Mouse (Mus musculus): ENCODE data around the gene Ncor2.

Ncor2 gene

DNA sequence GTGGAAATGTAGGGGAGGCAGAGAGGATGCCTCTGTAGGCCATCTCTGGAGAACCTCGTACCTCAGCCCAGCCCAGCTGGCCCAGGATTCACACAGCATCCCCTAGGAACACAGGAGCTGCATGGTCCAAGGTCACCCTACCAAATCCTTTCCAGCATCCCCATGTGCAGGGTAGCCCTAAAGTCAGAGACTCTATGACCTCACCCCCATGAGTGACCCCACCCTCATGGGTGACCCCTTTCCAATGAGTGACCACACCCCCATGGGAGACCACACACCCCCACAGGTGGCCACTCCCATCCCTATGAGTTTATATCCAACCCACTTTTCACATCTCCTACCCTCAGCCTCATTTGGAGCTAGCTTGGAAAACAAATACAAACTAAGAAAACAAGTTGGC, 51.1 kb downstream of the Ncor2 start:
- no peak for DNase-seq (ENCODE audit: low spot score in 2 of 2)

DNA sequence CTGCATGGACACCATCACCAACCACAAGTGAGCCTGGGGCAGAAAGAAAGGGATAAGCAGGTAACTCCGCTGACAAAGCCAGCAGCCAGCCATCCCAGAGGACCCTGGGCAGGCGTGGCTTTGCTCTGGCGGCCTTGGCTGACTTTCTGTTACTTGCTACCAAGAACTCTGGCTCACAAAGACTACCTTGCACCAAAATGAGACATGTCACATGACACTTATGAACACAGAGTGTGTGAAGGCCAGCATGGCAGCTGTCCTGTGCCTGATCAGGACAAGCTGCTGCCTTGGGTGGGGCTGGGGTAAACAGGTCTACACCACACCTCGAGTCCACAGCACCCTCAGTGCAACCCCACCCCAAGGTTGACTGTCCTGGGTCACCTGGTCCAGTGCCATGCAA, 51.6 kb downstream of the Ncor2 start:
- no peak for DNase-seq (ENCODE audit: low spot score in 2 of 2)

DNA sequence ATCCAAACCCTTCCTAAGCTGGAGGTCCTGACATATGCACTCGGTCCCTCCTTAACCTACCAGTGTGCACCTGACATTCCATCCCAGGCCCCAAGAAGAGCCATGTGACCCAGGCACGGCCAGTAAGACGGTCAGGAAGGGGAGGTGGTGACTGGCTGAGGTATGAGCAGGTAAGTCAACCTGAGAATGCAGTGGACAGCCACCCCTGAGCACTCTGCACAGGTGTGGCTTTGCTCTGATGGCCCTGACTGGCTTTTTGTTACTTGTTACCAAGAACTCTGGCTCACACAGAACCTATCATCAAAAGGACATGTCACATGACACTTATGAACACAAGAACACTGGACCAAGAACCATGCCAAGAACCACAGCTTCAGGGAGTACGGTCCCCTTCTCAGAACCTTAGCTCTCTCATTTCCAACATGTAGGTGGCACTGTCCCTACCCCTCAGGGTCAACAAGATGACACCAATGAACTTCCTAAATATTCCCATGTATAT, 53.0 kb downstream of the Ncor2 start:
- DNase-seq (ENCODE audit: low spot score in 2 of 2): no peak

DNA sequence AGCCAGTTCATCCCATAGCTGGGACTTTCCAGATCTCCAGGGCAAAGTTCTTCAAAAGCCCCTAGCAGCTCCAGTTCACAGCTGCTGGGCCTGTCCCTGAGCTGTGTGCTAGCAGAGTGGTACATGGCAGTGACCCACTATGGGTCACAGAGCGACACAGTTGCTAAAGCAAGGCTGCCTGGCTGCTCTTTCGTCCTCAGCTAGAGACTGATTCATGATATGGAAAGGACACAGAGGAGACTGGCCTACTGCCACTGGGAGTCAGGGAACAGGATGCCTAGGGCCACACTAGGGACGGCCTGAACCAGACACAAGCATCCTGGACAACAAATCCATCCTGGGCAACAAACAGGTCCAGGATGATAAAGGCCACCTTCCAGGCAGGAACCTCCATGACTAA, 53.8 kb downstream of the Ncor2 start:
- DNase-seq (ENCODE audit: low spot score in 2 of 2): no peak

DNA sequence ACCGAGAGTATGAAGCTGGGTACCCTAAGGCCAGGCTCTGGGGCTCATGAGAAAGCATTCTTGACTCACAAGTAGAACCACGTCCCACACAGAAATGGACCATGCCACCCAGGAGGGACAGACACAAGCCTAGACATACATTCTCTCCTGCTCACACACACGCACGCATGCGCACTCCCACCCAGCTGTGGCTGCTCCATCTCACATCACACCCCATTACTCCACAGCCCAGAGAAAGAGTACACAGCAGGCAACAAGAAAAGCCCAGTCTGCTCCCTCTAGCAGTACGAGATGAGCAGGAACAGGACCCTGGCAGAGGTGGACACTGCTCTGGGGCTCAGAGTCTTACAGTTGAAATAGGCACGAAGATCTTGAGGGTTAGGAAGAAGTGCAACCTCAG, 55.0 kb downstream of the Ncor2 start:
- no peak for DNase-seq (ENCODE audit: low spot score in 2 of 2)

DNA sequence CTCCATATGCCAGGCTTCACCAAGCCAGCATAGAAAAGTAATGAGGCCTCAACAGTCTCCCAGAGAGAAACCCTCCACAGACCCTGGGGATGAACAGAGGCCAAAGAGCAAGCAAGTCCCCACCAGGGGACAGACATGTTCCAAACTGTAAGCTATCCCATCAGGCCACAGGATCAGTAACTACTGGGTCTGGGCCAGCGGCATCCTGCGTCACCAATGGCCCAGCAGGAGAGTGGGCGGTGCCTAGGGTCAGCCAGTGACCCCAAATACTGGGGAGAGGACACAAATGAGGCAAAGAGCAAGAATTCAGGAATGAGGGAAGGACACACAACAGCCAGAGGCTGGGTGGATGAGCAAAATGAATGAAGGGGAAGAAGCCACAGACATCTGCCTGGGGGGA, 55.8 kb downstream of the Ncor2 start:
- DNase-seq (ENCODE audit: low spot score in 2 of 2): no peak

DNA sequence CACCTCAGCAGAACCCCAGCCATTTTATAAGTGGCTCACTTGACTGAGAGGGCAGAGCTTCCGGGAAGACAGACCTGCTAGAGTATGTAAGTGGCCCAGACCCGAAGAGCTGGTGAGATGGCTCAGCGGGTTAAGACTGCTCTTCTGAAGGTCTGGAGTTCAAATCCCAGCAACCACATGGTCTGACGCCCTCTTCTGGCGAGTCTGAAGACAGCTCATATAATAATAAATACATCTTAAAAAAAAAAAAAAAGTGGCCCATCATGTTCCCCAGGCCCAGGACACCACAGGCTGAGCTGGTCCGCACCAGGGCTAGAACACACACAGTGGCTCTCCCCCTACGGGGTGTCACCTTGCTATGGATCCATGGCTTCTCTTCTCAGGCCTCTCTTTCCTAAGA, 56.5 kb downstream of the Ncor2 start:
- no peak for DNase-seq (ENCODE audit: low spot score in 2 of 2)

DNA sequence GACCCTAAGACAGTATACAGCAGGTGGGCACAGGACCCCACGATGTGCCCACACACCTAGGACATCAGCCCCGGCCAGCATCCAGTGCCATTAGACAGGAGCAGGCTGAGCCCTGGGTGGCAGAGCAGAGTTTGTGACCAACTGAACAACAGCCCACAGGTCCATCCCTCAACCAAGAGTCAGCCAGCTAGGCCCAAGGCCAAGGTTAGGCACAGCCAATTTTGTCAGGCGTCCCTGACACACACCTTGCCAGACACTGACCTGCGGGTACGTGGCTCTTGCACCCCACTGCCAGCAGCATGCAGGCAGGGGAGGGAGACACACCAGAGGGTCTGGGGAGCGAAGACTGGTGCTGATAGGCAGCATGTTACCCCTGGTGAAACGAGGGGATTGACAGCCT, 57.0 kb downstream of the Ncor2 start:
- no peak for DNase-seq (ENCODE audit: low spot score in 2 of 2)

DNA sequence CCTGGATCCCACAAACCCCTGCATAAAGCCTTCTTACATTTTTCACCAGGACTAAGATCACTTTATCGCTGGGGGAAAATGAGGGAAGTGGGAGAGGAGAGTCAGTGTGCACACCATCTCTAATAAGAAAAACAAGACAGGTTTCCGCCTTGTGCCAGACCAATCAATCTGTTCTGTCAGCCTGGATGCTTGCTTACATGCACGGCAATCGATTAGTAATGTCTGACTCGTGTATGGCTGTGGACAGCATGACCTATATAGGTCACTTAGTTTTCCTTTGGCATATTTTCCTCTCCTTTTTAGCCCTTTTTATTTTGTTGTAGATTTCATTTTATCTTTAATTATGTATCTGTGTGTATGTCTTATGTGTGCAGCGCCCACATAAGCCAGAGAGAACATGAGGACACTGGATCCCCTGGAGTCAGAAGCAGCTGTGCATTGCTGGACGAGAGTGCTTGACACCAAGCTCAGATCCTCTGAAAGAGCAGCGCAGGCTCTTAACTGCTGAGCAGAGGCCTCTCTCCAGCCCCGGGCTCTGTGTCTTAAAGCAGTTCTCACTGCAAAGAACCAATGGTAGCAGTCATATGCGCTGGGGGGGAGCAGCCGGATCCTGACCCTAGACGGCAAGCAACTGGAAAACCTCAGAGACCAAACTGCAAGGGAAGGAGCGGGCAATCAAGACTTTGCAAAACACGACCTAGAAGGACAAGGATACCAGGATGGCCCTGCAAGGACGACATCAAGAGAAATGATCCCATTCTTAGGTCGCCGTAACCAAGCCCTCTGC, 58.3 kb downstream of the Ncor2 start:
- DNase-seq (ENCODE audit: low spot score in 2 of 2): no peak

DNA sequence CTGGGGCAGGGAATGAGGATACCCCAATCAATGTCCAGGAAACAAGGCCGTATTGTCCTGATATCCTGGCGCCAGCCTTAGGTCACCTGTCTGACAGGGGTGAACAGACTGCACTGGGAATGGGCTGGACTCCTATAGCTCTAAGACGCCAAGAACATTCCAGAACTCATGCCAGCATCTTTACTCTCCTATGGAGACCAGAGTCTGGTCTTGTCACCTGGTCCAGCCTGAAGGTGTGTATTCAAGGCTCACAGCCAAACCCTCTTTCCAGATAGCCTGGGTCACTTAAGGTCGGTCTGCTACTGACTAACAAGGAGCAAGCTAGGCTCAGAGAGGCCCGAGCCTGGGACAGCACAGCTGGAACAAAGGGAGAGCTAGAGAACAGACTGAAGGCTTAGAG, 61.8 kb downstream of the Ncor2 start:
- no peak for DNase-seq (ENCODE audit: low spot score in 2 of 2)

DNA sequence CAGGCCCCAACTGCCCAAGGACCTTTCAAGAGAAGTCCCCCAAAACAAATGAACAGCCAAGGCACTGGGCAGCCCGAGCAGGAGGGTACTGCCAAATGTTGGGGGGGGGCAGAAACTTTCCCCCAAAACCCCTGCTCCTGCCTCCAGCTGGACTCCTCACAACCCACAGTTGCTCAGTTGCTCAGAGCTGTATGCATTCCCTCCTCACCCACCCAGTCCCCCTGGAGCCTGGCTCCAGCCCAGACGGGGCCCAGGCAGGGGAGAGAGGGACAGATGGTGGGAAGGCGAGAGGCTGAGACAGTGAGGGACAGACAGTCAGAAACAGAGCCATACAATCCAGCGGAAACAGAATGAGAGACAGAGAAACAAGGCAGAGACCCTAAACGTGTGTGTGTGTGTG, 66.0 kb downstream of the Ncor2 start:
- no peak for DNase-seq (ENCODE audit: low spot score in 2 of 2)

DNA sequence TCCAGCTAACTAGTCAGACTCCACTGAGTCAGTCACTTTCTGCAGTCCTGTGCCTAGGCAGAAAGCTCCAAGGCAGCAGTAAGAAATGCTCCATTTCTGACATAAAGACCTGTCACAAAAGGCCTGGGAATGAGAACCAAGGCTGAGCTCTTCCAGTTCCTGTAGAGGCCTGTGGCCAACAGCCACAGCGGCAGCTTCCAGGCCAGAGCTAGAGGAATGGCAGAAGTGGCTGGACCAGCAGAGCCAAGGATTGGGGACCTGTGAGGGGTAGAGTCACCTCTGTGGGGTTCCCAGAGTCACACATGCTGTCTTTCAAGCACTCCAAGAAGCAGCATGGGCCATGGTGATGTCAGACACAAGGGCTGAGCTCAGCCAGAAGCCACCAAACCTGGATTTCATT, 66.4 kb downstream of the Ncor2 start:
- DNase-seq (ENCODE audit: low spot score in 2 of 2): no peak

DNA sequence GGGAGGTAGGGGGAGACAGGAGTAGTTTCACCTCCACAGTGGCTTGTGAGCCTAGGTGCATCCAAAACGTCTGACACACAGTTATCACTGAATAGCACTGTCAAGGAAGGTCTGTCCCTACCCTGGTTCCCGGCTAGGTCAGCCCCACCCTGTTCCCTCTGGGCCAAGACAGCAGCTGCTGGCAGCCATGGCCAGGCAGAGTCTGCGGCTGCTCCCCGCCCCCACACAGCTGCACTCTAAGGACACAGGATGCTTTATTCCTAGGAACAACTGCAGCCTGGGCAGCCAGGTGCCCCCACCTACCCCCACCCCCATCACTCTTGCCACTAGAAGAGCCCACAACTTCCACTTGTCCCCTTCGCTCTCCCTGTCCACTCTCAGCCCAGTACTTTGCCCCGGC, 67.9 kb downstream of the Ncor2 start:
- DNase-seq (ENCODE audit: low spot score in 2 of 2): no peak

DNA sequence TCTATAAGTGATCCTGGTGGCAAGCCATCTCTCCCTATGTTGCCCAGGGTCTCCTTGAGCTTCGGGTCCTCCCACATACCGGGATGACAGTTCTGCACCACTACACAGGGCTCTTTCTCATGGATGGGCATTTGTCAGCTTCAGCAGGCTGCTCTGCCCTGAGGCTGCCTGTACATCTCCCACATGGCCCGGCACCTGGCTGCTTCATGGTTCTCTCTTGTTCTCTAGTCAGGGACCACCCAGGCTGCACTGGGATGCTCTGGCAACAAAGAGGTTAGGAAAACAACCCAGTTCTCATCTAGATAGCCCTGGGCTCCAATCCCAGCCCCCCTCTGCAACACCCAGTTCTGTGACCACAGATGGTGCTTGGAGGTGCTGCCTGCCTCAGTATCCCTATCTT, 68.3 kb downstream of the Ncor2 start:
- DNase-seq (ENCODE audit: low spot score in 2 of 2): no peak

DNA sequence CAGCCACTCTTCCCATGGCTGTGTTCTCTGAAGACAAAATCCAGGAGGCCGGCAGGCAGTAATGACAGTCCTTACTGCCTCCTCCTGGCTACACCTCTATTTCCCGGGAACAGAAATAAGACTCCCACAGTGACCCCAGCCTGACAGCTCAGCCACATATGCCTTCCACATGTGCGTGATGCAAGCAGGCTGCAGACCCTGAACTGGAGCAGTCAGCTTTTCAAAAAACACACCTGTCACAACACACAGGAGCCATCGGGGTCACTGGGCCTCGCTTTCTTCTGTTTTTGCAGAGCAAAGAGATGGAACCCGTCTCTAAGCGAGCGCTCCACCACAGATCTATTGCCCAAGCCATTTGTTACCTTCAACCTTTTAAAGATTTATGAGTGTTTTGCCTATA, 68.8 kb downstream of the Ncor2 start:
- no peak for DNase-seq (ENCODE audit: low spot score in 2 of 2)

DNA sequence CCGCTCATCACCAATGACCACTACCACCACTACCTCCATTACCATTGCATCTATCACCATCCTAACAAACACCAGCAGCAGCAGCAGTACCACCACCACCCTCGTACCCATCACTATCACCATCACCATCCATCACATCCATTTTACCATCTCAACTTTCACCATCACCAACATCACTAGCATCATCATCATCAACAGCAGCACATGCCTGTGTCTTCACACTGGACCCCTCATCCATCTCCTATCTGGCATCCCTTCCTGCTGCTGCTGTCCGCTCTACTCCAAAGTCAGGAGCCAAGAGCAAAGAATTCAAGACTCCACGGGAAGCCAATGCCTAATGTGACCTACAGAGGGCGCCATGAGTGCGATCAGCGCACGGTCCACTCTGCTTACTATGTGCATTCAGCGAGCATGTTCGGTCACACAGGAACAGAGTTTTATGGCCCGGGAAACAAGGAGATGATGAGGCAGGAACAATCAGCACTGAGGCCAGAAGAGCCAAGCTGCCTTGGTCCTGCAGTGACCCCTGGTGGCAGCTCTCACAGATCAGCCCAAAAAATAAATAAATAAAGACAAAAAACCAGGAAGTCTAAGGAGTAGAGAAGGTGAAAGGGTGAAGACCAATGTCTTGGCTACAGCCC, 71.9 kb downstream of the Ncor2 start:
- peak; percentile 45 to 79 for DNase-seq (ENCODE audit: low spot score in 2 of 2)

DNA sequence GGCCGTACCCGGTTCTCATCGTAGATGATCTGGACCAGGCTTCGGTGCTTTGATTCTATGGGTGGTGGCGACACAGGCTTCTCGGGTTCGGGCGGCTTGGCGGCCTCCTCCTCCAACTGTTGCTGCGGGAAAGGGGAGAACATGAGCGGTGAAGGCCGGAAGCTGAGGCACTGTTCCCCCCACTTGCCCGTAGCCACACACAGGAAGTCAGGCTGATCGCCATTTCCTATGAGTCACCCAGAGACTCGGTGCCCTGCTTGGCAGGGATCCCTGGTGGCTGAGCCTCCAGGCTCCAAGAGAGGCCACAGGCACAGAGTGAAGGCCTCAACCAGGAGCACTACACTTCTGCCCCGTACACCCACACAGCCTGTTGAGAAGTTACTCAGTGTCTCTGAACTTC, 72.8 kb downstream of the Ncor2 start:
- peak in 1 of 2 experiments; percentile 37 for DNase-seq (ENCODE audit: low spot score in 2 of 2)

DNA sequence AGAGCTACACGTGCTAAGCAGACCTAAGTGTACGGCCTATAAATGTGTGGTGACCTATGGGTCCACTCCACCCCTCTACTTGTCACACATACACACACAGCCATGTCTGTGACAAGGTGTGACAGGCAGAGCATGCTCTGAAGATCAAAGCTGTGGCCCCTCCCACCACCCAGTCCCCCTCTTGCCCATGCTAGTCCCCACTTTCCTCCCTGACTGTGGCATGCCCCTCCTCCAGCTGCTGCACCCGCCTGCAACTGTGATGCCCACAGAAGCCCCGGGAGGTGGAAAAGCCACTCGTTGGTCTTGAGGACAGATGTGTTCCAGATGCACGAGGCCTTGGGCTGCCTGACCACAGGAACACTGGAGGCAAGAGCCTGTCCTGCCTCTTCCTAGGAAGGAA, 74.2 kb downstream of the Ncor2 start:
- no peak for DNase-seq (ENCODE audit: low spot score in 2 of 2)

DNA sequence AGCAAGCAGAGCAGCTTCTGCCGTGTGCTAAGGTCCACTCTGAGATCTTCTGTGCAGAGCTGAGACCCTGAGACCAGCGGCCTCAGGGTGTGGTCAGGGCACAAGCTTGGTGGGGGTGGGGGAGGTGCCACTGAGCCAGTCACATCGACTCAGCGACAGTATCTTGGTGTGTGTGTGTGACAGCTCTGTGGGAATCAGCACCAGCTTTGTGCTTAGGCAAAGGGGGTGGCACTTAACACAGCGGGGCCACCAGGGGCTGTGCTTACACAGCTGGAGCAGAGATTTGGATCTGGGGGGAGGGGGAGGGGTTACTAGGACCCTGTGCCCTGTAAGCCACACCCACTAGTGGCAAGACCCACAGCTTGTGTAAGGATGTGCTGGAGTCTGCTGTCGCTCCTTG, 75.6 kb downstream of the Ncor2 start:
- DNase-seq (ENCODE audit: low spot score in 2 of 2): no peak

DNA sequence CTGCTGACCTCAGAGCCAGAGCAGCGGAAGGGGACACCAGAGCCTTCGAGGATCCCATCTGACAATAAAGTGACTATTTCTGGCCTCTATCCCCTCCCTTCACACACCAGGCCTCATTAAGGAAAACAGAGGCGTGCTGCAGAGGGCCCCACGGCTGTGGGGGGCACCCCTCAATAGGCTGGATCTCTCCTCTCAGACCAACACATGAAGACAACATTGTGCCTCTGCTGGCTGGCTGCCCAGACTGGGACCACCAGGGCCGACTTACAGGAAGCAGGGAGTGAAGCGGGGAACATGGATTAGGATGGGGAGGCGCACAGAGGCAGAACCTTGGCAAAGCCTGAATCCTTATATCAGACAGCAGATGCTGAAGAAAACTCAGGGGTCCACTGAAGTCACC, 76.1 kb downstream of the Ncor2 start:
- DNase-seq (ENCODE audit: low spot score in 2 of 2): no peak

DNA sequence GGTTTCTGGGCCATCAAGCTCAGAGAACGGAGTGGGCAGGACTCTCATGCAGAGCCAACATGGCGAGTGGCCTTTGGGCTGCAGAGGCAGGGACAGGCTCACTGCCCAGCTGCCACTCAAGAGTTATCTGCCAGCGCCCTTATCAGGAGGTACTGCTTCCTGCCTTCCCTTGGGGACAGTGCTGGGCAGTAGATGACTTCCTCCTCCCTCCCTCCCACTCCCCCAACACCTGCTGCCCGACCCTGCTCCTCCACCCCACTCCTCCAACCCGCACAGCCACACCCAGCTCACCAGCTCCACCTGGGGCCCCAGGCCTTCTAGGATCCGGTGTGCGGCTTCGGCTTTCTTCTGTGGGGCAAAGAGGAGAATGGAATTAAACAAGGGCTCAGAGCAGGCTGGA, 76.7 kb downstream of the Ncor2 start:
- DNase-seq (ENCODE audit: low spot score in 2 of 2): no peak

DNA sequence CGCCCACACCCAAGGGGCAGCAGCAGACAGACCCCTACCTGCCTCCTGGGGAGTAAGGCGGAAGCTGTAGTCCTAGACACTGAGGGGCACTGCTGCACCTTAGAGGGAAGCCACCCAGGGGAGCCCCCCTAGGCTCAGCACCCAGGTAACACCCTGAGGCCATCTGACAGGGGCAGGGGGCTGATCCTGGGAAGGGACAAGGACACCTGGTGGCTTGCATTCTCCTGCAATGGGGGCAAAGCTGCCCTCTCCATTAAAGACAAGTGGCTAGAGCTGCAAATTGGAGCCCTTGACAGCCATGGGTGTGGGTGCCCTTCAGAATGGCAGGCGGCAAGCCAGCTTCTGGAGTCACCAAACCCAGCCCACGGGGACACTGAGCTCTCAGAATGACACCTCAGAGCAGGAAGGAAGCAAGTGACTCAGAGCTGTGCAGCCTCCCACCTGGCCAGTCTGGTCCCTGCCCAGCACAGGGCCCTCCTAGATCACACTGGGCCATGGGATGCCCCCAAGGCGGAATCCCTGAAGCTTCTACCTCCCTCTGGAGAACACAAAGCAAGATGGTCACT, 79.2 kb downstream of the Ncor2 start:
- no peak for DNase-seq (ENCODE audit: low spot score in 2 of 2)

DNA sequence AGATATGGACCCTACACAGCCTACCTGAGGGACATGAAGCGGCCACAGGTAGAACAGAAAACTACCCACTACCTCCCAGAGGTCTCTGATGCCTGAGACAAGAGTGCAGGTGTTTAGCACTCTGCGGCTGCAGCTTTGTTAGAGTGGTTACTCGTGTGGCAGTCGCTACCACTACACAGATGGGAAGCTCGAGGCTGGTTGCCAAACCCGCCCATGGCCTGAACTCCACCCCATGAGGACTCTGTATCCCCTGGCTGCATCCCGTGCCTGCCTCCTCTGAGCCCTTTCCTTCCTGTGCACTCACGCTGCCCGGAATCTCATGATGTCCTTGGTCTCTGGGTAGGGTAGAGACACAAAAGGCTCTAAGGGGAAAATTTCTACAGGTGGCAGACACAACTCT, 80.3 kb downstream of the Ncor2 start:
- DNase-seq (ENCODE audit: low spot score in 2 of 2): no peak
